Mouse (Mus musculus): ENCODE measurements at regions not wholly inside any gene's neighbourhood (a gene's known extent, or its start where the extent isn't known, plus 50 kb on each side); places are given as distances from the start of the nearest gene placed in this dataset.

DNA sequence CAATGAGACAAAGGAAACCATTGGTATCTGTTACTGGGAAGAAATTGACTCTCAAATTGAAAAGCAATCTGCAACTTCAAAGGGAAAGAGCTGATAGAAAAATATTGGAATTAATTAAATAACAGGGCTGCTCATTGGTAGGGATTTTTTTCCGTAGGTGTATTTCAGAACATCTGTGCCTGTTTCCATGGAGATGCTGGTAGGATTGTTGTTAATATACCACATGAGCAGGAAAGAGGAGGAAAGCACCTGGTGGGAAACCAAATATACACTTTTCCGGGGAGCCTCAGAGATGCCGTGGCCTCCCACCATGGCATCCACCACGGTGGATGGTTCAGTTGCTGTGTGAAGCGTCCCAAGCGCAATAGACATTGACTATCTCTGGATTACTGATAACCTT is 428.0 kb upstream of the Sphkap start:
- no peak for DNase-seq (ENCODE audit: low spot score)

DNA sequence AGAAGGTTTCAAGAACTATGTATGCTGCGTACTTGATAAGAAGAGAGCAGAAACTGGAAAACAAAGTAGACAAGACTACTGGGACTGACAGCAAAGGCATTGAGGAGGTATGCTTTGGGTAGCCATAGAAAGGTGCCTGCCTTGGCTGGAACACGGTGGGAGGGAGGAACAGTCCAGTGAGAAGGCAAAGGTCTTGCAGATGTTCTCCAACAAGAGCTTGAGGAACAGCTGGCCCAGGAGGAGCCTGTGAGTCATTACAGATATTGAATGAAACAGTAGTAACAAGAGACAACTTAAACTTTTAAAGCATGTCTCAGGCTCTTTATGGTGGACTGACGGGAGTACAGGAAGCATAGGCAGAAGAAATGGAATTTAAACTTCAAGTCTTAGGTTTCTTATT is 424.9 kb upstream of the Sphkap start:
- no peak for DNase-seq (ENCODE audit: low spot score)

DNA sequence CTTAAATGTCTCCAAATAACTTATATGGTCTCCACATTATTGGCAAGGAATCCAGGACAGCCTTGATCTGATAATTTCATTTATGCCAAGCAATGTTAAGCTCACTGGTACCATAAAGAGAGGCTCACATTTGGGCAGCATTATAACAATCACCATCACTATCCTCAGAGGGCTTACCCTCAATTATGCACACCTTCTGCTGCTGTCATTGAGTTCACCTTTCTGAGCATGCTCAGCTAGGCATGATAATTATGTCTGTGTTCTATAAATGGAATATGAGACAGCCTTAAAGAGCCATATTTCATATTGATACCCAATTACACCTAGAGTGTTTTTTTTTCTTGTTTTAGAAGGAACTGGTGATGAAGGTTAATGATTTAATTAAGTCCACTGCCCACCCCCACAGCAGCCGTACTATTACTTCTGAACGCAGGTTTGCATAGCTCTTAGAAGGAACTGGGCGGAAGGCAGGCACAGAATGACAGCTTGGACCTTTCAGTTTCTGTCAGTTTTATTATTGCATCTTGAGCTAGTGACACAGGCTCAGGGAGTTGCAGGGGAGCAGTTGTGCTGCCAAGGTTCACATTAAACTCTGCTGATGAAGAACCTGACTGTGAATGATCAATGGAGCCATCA is 424.0 kb upstream of the Sphkap start:
- no peak for DNase-seq (ENCODE audit: low spot score)

DNA sequence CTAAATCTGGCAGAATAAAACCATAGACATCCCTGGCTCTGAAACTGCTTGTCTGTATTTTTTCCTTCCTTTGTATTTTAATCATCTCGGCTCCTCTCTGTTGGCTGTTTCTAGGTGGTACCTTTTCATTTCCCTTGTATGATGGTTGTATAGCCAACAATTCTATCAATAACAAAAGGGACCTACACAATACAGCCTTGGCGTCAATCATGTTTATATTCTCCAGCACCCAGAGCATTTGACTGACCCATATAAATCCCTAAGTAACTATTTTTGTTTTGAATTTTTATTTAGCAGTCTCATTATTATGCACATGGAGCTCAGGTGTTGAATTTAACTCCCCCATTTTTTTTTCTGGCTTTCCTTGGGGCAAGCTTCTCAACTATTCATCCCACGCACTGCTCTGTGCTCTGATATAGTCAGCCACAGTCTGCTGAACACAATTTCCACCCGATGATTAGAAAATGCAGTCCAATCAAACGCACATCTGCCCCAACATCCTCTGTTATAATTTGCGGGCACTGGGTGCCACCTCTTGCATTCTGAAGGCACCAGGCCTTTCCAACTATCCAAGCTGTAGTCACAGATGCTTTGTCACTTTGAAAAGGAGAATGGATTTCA is 422.1 kb upstream of the Sphkap start:
- DNase-seq (ENCODE audit: low spot score), result no peak

- DNase-seq (ENCODE audit: low spot score), result peak; percentile 12
Observed at GRCm38 (mm10) chr1:83811162-83811561, 403.2 kb upstream of the Sphkap start.

DNA sequence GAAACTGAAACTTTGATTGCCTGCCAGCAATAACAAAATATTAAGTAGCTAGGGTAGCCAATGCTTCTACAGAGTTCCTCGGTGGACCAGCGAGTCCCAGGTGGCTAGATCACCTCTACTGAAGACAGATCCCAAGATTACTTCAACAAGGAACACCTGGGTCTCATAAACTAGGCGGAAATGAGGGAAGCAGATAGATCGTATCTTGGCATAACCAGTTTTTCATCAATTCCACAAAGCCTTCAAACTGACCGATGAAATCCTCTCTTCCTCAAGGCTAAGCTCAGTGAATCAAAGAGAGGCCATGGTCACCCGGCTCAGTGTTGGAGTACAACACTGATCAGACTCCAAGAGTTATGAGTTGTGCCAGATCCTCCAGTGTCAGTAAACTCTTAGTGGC is 400.4 kb upstream of the Sphkap start:
- no peak for DNase-seq (ENCODE audit: low spot score)

DNA sequence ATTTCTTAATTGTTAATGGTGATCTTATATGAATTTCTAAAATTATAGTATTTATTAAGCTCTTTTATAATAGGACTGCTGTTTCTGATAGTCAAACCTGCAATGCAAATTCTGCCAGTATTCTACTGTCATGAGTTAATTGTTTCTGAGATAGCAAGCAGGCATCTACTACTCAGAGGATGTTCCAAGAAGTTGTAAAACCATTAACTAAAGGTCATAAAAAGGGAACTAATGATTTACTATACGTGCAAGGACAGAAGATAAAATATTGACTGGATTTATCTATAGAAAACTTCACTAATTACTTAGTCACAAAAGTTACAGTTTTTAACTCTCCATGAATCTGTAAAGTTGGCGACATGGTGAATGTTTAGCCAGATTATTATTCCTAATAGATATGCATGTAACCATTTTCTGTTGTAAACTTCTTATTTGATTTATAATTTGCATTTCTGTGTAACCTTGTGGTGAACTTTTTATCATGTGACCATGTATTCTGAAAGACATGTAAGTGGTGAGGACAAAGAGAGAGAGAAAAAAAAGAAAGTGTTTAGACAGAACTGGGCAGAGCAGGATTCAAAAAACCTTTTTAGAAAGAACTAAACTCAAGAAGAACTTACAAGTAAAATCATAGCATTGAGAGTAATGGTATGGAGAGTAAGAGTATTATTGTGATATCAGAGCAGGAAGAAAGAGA is 395.5 kb upstream of the Sphkap start:
- no peak for DNase-seq (ENCODE audit: low spot score)

DNA sequence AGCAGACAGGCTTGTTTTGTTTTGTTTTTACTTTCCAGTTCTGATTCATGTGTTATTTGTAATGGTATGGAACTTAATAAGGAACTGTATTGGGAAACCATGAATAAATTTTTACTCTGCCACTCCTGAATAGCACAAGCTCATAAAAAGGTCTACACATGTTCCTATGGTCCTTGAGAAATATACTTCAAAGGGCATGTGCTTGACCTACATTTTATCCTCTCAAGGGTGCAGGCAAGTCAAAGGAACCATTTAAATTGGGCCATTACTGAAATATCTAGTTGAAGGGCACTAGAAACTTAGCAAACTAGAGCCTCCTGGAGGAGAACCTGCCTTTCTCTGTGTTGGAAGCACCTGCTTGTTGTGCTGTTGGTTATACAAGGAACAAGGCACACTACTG is 393.8 kb upstream of the Sphkap start:
- no peak for DNase-seq (ENCODE audit: low spot score)

DNA sequence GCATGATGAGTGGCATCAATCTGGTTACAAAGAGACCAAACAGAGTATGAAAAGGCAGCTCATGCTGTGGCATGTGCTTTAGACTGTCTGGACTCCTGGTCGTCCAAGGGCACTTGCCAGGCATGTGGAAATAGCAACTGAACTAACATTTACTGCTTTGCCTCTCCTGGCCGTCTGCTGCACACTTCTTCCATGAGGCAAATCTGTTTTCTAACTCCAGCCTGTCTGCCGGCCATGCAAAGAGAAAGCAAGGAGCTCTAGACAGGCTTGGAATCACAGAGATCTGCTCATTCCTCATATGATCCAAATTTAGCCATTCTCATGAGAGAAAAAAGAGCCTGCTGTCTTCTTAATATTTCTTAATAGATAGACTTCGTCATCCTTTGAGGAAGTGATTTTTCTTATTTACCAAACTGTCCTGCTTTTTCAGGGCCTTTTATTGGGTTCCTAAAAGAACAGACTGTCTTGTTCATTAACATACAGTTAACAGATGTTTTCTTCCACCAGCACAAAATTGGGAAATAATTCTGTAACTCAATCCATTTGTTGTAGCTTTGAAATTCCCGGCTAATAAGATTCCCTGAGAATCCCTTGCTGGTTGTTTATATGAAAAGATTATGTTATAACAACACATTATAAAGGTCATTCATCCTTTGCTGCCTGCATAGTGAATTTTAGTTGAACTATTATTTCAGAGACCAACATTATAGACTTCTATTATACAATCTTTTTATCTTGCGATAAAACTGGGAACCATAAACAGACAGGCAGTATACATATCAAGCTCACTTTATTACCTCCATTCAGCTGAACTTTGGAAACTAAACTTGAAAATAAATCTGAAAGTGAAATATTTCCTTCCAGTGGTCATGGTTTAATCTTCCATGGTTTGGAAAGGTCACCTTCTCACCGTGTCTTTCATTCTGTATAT is 389.2 kb upstream of the Sphkap start:
- peak; percentile 11 for DNase-seq (ENCODE audit: low spot score)

- no peak for DNase-seq (ENCODE audit: low spot score)
Observed at GRCm38 (mm10) chr1:83777151-83777550, 369.2 kb upstream of the Sphkap start.

GRCm38 (mm10) chr1:83771160-83771559 is 363.2 kb upstream of the Sphkap start:
- DNase-seq (ENCODE audit: low spot score), result no peak

- no peak for DNase-seq (ENCODE audit: low spot score)
Observed at GRCm38 (mm10) chr1:83761499-83761898, 353.5 kb upstream of the Sphkap start.

DNA sequence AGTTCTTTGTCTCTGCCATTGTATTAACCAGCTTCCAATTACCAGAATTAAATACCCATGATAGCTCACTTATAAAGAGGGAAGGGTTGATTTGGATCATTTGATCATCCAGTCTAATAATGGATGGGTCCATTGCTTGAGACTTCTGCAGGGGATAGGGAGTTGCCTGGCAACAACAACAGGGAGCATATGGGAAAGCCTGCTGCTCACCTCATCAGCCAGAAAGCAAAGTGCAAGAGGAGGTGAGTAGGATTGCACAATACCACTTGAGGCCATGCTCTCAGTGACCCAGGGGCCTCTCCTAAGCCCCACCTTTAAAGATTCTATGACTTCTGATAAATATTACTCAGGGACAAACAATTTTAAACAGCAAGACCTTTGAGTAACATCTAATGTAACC is 348.9 kb upstream of the Sphkap start:
- DNase-seq (ENCODE audit: low spot score), result no peak

- no peak for DNase-seq (ENCODE audit: low spot score)
Observed at GRCm38 (mm10) chr1:83755336-83755735, 347.3 kb upstream of the Sphkap start.

DNA sequence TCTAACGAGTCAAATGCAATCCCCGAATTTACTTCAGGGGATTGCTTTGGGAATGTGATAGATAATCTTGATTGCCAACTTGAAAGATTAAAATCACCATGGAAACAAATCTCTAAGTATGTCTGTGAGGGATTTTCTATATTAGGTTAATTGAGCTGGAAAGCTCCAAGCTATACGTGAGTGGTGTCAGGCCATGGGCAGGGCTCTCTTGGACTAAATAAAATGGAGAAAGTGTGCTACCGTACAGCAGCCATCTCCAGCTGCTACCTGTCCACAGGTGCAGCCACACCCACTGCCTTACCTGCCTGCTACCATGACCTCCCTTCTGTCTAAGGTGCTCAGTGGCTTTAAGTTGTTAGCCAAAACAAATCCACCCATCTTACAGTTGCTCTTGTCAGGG is 345.0 kb upstream of the Sphkap start:
- no peak for DNase-seq (ENCODE audit: low spot score)

DNA sequence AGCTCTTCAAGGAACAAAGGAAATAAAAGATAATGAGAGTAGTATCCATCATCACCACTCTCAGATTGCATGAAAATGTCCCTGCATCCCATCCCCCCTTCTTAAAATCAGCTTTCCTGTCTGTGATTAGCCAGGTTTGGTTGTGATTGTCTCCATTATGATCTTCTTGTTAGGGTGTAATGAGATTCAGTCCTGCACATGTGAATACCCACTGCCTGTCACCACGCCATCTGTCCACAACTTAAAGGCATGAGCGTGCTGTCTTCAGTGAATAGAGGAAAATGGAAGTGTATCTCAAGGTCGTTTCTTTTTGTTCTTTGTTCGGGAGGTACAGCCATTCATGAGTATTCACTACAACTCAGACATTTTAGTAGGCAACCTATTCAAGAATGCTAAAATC is 341.0 kb upstream of the Sphkap start:
- no peak for DNase-seq (ENCODE audit: low spot score)

- DNase-seq (ENCODE audit: low spot score), result no peak
Observed at GRCm38 (mm10) chr1:83748061-83748460, 340.1 kb upstream of the Sphkap start.

- DNase-seq (ENCODE audit: low spot score), result no peak
Observed at GRCm38 (mm10) chr1:83747412-83747811, 339.4 kb upstream of the Sphkap start.

DNA sequence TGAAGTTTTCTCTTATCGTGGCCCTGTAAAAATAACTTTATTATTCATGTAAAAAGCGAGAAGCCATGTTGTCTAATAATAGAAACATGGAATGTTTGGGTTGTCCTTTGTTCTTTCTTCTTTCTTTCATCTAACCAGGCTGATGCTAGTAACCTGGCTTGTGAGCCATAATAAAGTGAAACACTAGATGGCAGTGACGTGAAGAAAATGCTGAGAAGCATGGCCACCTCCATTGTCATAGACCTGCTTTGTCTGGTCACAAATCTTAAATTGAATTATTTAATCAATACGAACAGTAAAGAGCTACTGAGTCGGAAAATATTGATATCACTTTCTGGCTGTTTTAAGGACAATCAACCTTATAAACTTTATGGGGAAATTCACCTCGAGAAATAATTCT is 338.0 kb upstream of the Sphkap start:
- peak; percentile 26 for DNase-seq (ENCODE audit: low spot score)

DNA sequence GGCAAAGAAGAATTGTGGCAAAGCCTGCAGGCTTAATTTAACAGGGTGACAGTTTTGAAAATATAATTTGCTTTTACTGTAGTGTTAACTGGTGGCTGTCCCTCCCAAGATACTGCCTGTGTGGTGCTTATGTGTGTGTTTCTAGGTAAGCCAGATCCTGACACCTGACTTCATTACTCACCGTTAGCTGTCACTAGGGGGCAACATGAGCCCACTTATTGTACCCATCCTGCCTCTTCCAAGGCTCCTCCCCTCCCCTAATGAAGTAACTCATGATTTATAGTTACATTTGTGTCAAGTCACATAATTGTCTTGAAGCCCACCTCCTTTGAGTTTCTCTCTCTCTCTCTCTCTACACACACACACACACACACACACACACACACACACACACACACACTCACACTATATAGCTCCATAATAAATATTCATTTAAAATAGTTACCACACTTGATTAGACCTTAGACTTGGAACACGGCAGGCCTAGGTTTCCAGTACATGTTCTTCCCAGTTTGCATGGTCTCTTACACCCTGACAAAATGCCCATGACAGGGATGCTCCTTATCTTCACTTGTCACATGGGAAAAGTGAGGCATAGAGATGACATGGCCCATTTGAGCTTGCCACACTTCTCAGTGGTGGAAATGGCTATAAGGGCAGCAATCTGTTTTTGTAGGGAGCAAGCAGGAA is 328.6 kb upstream of the Sphkap start:
- DNase-seq (ENCODE audit: low spot score), result no peak

DNA sequence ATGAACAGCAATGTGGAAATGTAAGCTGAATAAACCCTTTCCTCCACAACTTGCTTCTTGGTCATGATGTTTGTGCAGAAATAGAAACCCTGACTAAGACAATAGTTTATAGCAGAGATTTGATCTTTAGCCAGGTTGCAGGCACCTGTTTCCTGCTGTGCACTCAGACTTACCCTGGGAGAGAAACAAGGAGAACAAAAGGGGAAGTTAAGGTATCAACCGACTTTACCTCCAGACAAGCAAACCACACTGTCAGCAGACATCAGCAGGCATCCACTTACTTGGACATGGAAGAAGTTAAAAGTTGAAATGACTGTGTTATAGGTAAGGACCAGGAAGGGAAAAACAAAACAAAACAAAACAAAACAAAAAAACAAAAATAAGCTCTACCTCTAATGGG is 323.7 kb upstream of the Sphkap start:
- no peak for DNase-seq (ENCODE audit: low spot score)

DNA sequence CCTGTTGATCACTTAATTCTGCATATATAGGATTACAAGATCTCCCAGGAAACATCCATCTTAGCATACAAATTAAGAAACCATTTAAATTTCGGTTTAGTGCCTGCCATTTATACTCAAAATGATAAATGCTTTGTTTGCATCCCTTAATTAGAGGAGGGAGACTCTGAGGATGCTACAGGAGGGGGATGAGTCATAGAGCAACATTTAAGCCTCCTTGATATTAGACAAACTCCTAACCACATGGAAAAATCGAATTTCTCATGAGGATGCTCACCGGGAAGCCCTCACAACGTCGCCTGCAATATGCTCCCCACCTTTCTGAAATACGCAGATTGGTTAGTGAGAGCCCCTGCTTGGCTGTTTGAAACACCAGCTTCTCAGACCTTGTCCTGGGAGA is 320.8 kb upstream of the Sphkap start:
- DNase-seq (ENCODE audit: low spot score), result no peak

Data from urinary bladder, postnatal 14 days (tissue).